Mouse (Mus musculus): ENCODE data around the gene Fbxl16. TPM values are rescaled to one million over a fixed set of nuclear protein-coding genes. Genes with fewer than 3 reads are reported as not detected.

Gene Fbxl16
- 218 and 257 TPM in 2 replicates for polyA plus RNA-seq (2021; fragmentation: Nextera tagmentation)
- long read RNA-seq, experiment 1, transcript Fbxl16-203 (5 exons, 2,757 nt): minor isoform, 23 of 351 reads
- long read RNA-seq, experiment 1, transcript Fbxl16-201 (6 exons, 3,489 nt): major isoform, 161 of 351 reads
- long read RNA-seq, experiment 1, partial matches to known transcripts: 151 of 351 reads
- long read RNA-seq, experiment 1, other reads (novel, unspliced or antisense): 15 of 351 reads
- long read RNA-seq, experiment 2, transcript Fbxl16-203 (5 exons, 2,757 nt): minor isoform, 34 of 1,372 reads
- long read RNA-seq, experiment 2, transcript Fbxl16-201 (6 exons, 3,489 nt): major isoform, 946 of 1,372 reads
- long read RNA-seq, experiment 2, partial matches to known transcripts: 52 of 1,372 reads
- long read RNA-seq, experiment 2, other reads (novel, unspliced or antisense): 338 of 1,372 reads

GRCm38 (mm10) chr17:25808789-25809605, at the start of gene Fbxl16:
Fbxl16 (plus strand) TSS chr17:25809085.

GRCm38 (mm10) chr17:25773549-25774120, 35.2 kb upstream of the Fbxl16 start, which contains the start of gene Narfl:
Narfl (plus strand) TSS chr17:25773776.

GRCm38 (mm10) chr17:25785281-25785745, 23.6 kb upstream of the Fbxl16 start, which contains the start of gene Haghl:
Haghl (minus strand) TSS chr17:25785673.

GRCm38 (mm10) chr17:25786280-25786679, 22.6 kb upstream of the Fbxl16 start, which contains the start of gene Ccdc78:
Ccdc78 (plus strand) TSS chr17:25786580.

DNA sequence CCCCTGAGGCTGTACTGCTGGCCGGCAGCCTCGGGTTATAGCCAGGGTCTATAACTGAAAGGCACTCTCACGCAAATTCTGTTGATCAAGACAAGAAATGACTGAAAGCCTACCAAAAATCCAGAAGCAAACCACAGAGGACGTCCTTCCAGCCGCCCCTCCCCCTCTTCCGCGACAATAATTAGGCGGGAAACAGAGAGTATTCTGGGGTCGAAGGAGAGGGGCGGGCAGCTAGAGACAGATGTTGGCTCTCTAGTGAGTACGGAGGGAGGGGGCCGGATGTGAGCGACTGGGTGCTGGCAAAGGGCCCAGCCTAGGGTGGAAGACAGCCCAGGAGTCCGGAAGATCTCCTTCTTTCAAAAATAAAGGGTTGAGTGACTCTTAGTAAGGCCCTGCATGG, 16.3 kb upstream of the Fbxl16 start, which contains the start of gene Fam173a:
Gene Fam173a, minus strand, starts transcription at position 287 of the 400 bp plus-strand sequence.

GRCm38 (mm10) chr17:25795609-25796092, 13.2 kb upstream of the Fbxl16 start, which contains the start of gene AC134908.4:
AC134908.4 (minus strand) TSS chr17:25795659.

DNA sequence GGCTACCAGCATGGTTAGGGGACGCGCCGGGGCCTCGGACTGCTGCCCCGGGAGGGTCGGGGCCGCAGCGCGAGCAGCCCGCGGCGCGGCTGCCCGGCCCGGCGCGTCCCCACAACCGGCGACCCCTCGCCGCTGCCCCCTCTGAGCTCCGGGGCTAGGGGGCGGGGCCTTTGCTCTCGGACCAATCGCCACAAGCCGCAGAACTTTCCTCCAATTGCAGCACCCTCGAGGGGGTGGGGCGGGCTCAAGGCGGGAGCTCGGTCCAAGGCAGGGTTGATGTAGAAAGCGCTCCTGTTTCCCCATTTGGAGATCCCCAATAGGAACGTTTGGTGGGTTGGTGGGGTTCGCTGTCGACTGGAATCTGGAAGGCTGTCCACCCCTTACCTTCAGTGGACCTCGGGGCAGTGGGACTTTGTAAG, 11.9 kb upstream of the Fbxl16 start, which contains the start of gene Metrn:
Gene Metrn, minus strand, starts transcription at position 186 of the 419 bp plus-strand sequence.

DNA sequence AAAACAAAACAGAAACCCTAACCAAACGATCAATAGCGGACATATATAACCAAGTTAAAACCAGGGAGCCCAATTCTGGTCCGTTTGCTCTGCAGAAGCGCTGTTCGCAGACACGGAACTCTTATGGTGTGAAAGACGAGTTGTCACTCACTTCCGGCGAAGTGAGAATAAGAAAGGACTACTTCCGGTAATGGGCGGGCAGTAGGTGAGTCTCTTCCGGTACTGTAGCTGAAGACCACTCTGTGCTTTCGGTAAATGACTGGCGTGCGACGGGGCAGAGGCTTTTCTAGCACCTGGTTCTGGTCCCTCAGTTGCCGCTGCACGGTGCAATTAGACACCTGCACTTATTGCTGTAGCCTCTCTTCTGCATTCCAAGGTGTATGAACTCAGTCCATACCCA, 14.6 kb downstream of the Fbxl16 start, which contains the start of gene Wdr24:
Gene Wdr24, plus strand, starts transcription at position 176 of the 400 bp plus-strand sequence.

GRCm38 (mm10) chr17:25828712-25829557, 20.1 kb downstream of the Fbxl16 start, which contains the start of gene Jmjd8:
Jmjd8 (plus strand) TSS chr17:25828867.

DNA sequence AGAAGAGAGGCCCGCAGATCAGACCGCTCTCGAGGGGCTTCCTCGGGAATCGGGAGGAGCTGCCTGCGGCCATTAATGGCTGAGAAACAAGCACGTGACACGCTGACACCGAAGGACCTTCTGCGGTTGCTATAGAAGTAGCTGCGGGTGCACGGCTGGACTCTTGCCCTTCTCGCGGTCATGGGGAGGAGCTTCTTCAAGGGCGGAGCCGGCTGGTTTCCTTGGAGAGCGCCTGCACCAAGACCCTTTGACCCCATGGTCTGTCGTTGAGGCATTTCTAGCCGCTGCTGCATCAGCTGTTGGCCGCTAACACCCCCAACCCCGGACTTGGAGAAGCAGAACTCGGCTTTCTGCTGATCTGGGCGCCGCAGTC, 24.4 kb downstream of the Fbxl16 start, which contains the start of gene Stub1:
Gene Stub1, minus strand, starts transcription at position 114 of the 373 bp plus-strand sequence.

DNA sequence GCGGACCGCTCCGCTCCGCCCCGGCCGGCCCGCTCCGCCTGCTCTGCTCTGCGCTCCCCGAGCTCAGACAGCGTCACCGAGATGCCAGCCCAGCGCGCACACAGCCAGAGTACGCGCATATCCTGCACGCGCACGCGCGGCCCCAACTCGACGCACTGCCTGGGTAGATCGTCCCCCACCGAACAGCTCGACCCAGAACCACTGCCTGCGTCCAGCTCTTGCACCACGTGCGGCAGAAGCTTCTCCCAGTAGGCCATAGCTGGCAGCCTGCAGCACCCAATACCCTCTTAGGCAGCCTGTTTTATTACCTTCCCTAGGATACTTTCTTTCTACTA, 28.2 kb downstream of the Fbxl16 start, which contains the start of gene Rhbdl1:
Gene Rhbdl1, minus strand, starts transcription at position 220 of the 335 bp plus-strand sequence.

GRCm38 (mm10) chr17:25841117-25841880, 32.4 kb downstream of the Fbxl16 start, which contains the start of gene Gm20683:
Gm20683 (minus strand) TSS chr17:25841763.

DNA sequence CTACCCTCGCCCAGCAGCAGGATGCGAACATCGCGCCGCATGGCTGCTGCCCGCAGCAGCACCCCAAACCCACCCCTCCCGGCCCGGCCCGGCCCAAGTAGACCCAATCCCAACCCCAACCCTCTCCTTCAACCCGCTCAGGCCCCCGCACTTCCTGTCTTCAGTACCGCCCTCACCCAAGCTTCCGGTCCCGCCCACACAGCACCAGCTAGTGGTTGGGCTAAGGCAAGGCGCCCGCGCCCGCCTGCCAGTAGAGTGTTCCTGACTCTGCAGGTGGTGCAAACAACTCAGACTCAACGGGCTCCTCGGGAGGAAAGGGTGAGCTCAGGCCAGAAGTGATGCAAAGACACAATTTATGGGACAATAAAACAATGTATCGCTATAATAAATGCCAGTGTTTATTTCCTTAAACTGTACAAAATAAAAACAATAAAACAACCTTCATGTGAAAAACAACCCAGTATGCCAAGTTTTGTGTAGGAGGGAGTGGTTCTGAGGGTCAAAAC, 35.6 kb downstream of the Fbxl16 start, which contains the start of gene Rhot2:
Gene Rhot2, minus strand, starts transcription at position 456 of the 506 bp plus-strand sequence.

DNA sequence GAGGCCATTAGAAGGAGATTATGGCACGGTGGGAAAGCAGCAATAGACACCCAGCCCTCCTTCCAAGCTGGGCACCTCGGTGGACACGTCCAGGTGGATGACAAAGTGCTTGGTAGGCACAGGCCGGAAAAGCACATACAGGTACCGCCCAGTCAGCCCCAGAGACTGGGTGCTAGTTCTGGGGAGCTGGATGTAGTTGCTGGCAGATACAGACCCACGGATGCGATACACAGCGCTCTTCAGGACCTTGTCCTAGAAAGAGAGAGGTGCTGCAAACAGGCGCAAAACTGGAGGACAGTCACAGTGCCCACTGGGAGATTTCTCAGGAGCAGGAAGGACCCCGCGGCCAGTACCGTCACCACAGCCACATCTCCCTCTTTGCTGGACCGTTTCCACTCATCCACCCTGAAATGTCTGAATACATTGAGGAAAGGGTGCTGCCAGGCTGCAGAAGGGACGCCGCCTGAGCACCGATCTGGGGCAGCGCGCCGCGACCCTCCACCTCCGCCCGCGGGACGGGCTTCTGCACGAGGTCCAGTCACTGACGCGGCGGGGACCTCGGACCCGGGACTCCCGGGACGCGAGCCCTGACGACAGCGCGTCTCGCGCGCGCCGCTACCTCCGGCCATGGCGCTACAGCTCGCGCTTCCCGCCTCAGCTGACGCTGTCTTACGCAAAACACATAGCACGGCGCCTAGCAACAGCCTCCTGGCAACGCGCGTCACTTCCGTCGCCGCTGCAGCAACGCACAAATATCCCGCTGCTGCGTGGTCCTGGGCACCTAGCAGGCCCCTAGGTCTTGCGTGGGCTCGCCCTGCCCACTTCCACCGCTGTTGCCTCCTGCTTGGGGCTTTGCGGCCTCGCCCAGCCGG, 52.2 kb downstream of the Fbxl16 start, which contains the start of gene Wdr90:
Gene Wdr90, minus strand, starts transcription at position 670 of the 872 bp plus-strand sequence.

DNA sequence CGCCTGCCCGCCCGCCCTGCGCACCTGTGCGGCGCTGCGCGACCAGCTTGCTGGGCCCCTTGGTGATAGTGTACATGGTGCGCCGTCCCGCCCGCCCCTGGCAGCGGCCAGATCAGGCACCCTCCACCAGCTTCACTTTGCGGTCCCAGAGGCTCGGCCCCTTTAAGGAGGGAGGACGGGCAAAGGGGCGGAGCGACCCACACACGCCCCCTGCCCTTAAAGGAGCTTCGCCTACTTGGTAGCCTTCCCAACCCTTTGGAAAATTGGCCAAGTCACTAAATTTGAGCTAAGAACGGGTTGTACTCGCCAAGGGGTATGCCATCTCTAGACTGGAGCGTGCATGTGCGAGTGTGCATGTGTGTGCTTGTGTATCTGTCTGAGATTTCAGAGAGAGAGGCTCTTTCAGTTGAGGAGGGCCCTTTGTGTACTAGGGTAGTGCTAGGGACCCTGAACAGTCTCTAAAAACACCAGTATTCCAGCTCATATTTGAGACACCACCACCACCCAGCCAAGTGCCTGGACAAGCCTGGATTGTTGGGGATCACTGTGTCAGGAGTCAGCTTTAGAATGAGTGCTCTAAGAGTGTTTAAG, 59.8 kb downstream of the Fbxl16 start, which contains the start of gene Mcrip2:
Gene Mcrip2, minus strand, starts transcription at position 164 of the 591 bp plus-strand sequence.

